Mouse (Mus musculus): ENCODE measurements around the gene Slf2.

The Slf2 gene

GRCm38 (mm10) chr19:44905316-44905715, 25.6 kb upstream of the Slf2 start:
- in situ Hi-C loops (cut with MboI; ENCODE audit: unreplicated experiment in 2 of 2) = no loop called here

- in situ Hi-C loops (cut with MboI; ENCODE audit: unreplicated experiment in 2 of 2) = no loop called here
These were observed 22.9 kb upstream of the Slf2 start for GRCm38 (mm10) chr19:44907851-44908690.

- in situ Hi-C loops (cut with MboI; ENCODE audit: unreplicated experiment in 2 of 2) = no loop called here
These were observed 22.0 kb upstream of the Slf2 start for GRCm38 (mm10) chr19:44908836-44909460.

- in situ Hi-C loops (cut with MboI; ENCODE audit: unreplicated experiment in 2 of 2) = no loop called here
These were observed 16.3 kb upstream of the Slf2 start for GRCm38 (mm10) chr19:44914481-44915249.

GRCm38 (mm10) chr19:44918171-44918570, 12.8 kb upstream of the Slf2 start:
- in situ Hi-C loops (cut with MboI; ENCODE audit: unreplicated experiment in 2 of 2) = no loop called here

GRCm38 (mm10) chr19:44921466-44922139, 9.3 kb upstream of the Slf2 start:
- in situ Hi-C loops (cut with MboI; ENCODE audit: unreplicated experiment in 2 of 2) = no loop called here

GRCm38 (mm10) chr19:44922521-44922920, 8.4 kb upstream of the Slf2 start:
- in situ Hi-C loops (cut with MboI; ENCODE audit: unreplicated experiment in 2 of 2) = no loop called here

GRCm38 (mm10) chr19:44924699-44925098, 6.3 kb upstream of the Slf2 start:
- in situ Hi-C loops (cut with MboI; ENCODE audit: unreplicated experiment in 2 of 2) = no loop called here

- in situ Hi-C loops (cut with MboI; ENCODE audit: unreplicated experiment in 2 of 2) = no loop called here
These were observed 4.2 kb upstream of the Slf2 start for GRCm38 (mm10) chr19:44926781-44927180.

- in situ Hi-C loops (cut with MboI; ENCODE audit: unreplicated experiment in 2 of 2) = no loop called here
These were observed 3.7 kb upstream of the Slf2 start for GRCm38 (mm10) chr19:44927250-44927649.

GRCm38 (mm10) chr19:44928185-44928584, 2.8 kb upstream of the Slf2 start:
- in situ Hi-C loops (cut with MboI; ENCODE audit: unreplicated experiment in 2 of 2) = no loop called here

- in situ Hi-C loops (cut with MboI; ENCODE audit: unreplicated experiment in 2 of 2) = no loop called here
These were observed 1.7 kb upstream of the Slf2 start for GRCm38 (mm10) chr19:44929251-44929650.

GRCm38 (mm10) chr19:44929663-44930062, 1.3 kb upstream of the Slf2 start:
- in situ Hi-C loops (cut with MboI; ENCODE audit: unreplicated experiment in 2 of 2) = no loop called here

GRCm38 (mm10) chr19:44930122-44930521, 829 bp upstream of the Slf2 start:
- in situ Hi-C loops (cut with MboI; ENCODE audit: unreplicated experiment in 2 of 2) = no loop called here

- in situ Hi-C loops (cut with MboI; ENCODE audit: unreplicated experiment in 2 of 2) = no loop called here
These were observed 456 bp downstream of the Slf2 start for GRCm38 (mm10) chr19:44931454-44931759.

GRCm38 (mm10) chr19:44932051-44932450, 1.1 kb downstream of the Slf2 start:
- in situ Hi-C loops (cut with MboI; ENCODE audit: unreplicated experiment in 2 of 2) = no loop called here

GRCm38 (mm10) chr19:44933136-44933535, 2.2 kb downstream of the Slf2 start:
- in situ Hi-C loops (cut with MboI; ENCODE audit: unreplicated experiment in 2 of 2) = no loop called here

- in situ Hi-C loops (cut with MboI; ENCODE audit: unreplicated experiment in 2 of 2) = no loop called here
These were observed 28.7 kb downstream of the Slf2 start for GRCm38 (mm10) chr19:44959633-44960032.

- in situ Hi-C loops (cut with MboI; ENCODE audit: unreplicated experiment in 2 of 2) = no loop called here
These were observed 35.0 kb downstream of the Slf2 start for GRCm38 (mm10) chr19:44965978-44966377.

GRCm38 (mm10) chr19:44968329-44968728, 37.4 kb downstream of the Slf2 start:
- in situ Hi-C loops (cut with MboI; ENCODE audit: unreplicated experiment in 2 of 2) = no loop called here

GRCm38 (mm10) chr19:44976636-44977035, 45.7 kb downstream of the Slf2 start:
- in situ Hi-C loops (cut with MboI; ENCODE audit: unreplicated experiment in 2 of 2) = loop anchor here in 1 of 2 experiments (5.0 kb wide), 1 partner anchor 39 kb away; no protein-coding TSS in a partner anchor

Measured in v-Abl transformed pro-B cells (cell line).